In genomic region chr17:67252992-67253391, GRCm38 (mm10) we compare ENCODE assay signal across 24 mouse cellular contexts.
A peak's percentile ranks its signal among the peaks of the same experiment; 100 is the strongest.
DNase-seq lines count a peak whose midpoint lies in the region; ATAC-seq and TF ChIP-seq lines count a peak whose summit lies in the region.
"Had no signal": no experiment of that assay in that cellular context is flagged by ENCODE, and none has a peak within 500 bp of the region (broad histone marks: within the 10 kb centered on the region; RNA-seq: fewer than 3 reads in every experiment).

No protein-coding gene starts in this region.

- H3K4me1 ChIP-seq in heart, adult 2 months (ENCODE audit: control insufficient read depth, insufficient read depth, low read length): peaks cover 6% of the 10 kb centered on the region
- no peaks in the 10 kb centered on the region; the same call in 1 of the 2 replicates for H3K4me1 ChIP-seq in kidney, embryonic 16.5 days (ENCODE audit: insufficient read depth, low read length)
- H3K4me1 ChIP-seq: heart, embryonic 15.5 days had no signal

- peaks cover 19% of the 10 kb centered on the region for H3K79me2 ChIP-seq in heart, adult 2 months (replicated peaks; ENCODE audit: control insufficient read depth, insufficient read depth, low read length)

- 75% methylated on average over 6 of the region's 6 CpGs for WGBS in heart, adult 2 months
- WGBS in kidney, embryonic 16.5 days: 36% methylated on average over 6 of the region's 6 CpGs

- intact Hi-C loops in heart, adult 2 months (cut with DNase I): no loop called here
- intact Hi-C loops in left cerebral cortex, postnatal 25 days (cut with DNase I): no loop called here

- no peak for TF ChIP-seq EP300 in heart, adult 2 months (IDR thresholded peaks at IDR 0.05; ENCODE audit: insufficient read depth, low read depth, low read length)

- H3K27ac ChIP-seq in heart, adult 2 months: no peak overlapping the region
- no peak overlapping the region for H3K27ac ChIP-seq in kidney, embryonic 16.5 days (ENCODE audit: low read length)
- H3K27ac ChIP-seq: embryonic facial prominence, embryonic 10.5 days; forebrain, embryonic 13.5 days; gastrocnemius, adult 2 months; heart, embryonic 15.5 days; hindbrain, embryonic 13.5 days had no signal

- peak; percentile 74 for DNase-seq in heart, adult 11 months
- DNase-seq in heart, adult 2 months: no peak
- DNase-seq in kidney, postnatal 4 days: no peak
- DNase-seq in brain, embryonic 14.5 days (ENCODE audit: low read depth): peak; percentile 13
- DNase-seq in lung, postnatal 10 days: peak; percentile 16
- no peak for DNase-seq in left cerebral cortex, postnatal 25 days (ENCODE audit: low spot score in 2 of 2)
- DNase-seq in heart, adult 9 months (ENCODE audit: low spot score in 2 of 2): no peak
- DNase-seq: adrenal gland, adult 8-10 months; B cell, adult 2 months; cerebellum, adult 18-20 months; cerebellum, adult 9-11 months; cerebellum, postnatal 36 days; forebrain, postnatal 0 days; gastrocnemius, adult 2 months; gastrocnemius, postnatal 25 days; heart, postnatal 14 days had no signal

- peak; percentile 62; the same call in 1 of the 2 replicates for ATAC-seq in kidney, embryonic 16.5 days (ENCODE audit: low FRiP score, low TSS enrichment)
- ATAC-seq: CD4-positive, CD25-positive, alpha-beta regulatory T cell, adult 4 months; forebrain, embryonic 13.5 days; forebrain, postnatal 0 days had no signal

- peaks cover 4% of the 10 kb centered on the region for H3K36me3 ChIP-seq in heart, adult 2 months (ENCODE audit: control insufficient read depth, insufficient read depth, low read length)
- H3K36me3 ChIP-seq in kidney, embryonic 16.5 days (ENCODE audit: insufficient read depth, low read length): no peaks in the 10 kb centered on the region
- H3K36me3 ChIP-seq: embryonic facial prominence, embryonic 10.5 days; G1E; heart, embryonic 15.5 days; hindbrain, embryonic 13.5 days had no signal

- H3K9ac ChIP-seq in heart, adult 2 months (ENCODE audit: low read depth, low read length): no peak overlapping the region
- no peak overlapping the region for H3K9ac ChIP-seq in kidney, embryonic 16.5 days (replicated peaks; ENCODE audit: low read length)
- H3K9ac ChIP-seq: forebrain, embryonic 13.5 days; forebrain, postnatal 0 days; heart, embryonic 15.5 days; hindbrain, embryonic 13.5 days had no signal

- H3K9me3 ChIP-seq in kidney, embryonic 16.5 days (ENCODE audit: low read length): no peaks in the 10 kb centered on the region
- H3K9me3 ChIP-seq: embryonic facial prominence, embryonic 10.5 days; forebrain, embryonic 13.5 days; heart, embryonic 15.5 days; hindbrain, embryonic 13.5 days had no signal

- TF ChIP-seq CTCF in heart, adult 2 months (IDR thresholded peaks at IDR 0.05): no peak
- TF ChIP-seq CTCF in brain, embryonic 14.5 days (IDR thresholded peaks at IDR 0.05; ENCODE audit: borderline replicate concordance, extremely low read depth, insufficient read depth, insufficient read length): no peak

- TF ChIP-seq POLR2A in heart, adult 2 months (IDR thresholded peaks at IDR 0.05; ENCODE audit: insufficient read depth, low read depth, low read length): no peak
- TF ChIP-seq POLR2A in brain, embryonic 14.5 days (IDR thresholded peaks at IDR 0.05; ENCODE audit: borderline replicate concordance, extremely low read depth, insufficient read depth, insufficient read length, poor library complexity, severe bottlenecking): no peak

- no peaks in the 10 kb centered on the region for H3K27me3 ChIP-seq in heart, adult 2 months (ENCODE audit: control insufficient read depth, insufficient read depth, low read length)
- H3K27me3 ChIP-seq in kidney, embryonic 16.5 days (ENCODE audit: insufficient read depth, low read length): no peaks in the 10 kb centered on the region
- H3K27me3 ChIP-seq: forebrain, embryonic 13.5 days; heart, embryonic 15.5 days; hindbrain, embryonic 13.5 days had no signal

- H3K4me2 ChIP-seq in kidney, embryonic 16.5 days (replicated peaks; ENCODE audit: low read depth, low read length): no peak overlapping the region
- H3K4me2 ChIP-seq: forebrain, embryonic 13.5 days; heart, embryonic 11.5 days; heart, embryonic 15.5 days; hindbrain, embryonic 13.5 days had no signal

- H3K4me3 ChIP-seq in heart, adult 2 months: no peak overlapping the region
- H3K4me3 ChIP-seq in kidney, embryonic 16.5 days (ENCODE audit: low read length): no peak overlapping the region
- H3K4me3 ChIP-seq: embryonic facial prominence, embryonic 10.5 days; forebrain, embryonic 13.5 days; gastrocnemius, adult 2 months; heart, embryonic 15.5 days; hindbrain, embryonic 13.5 days had no signal

Comparison
In these comparisons a context has a peak if more than half of its experiments do, and no peak if none do; other contexts are left out.
1. DNase-seq: peak in heart, adult 11 months (single experiment), brain, embryonic 14.5 days (single experiment) and lung, postnatal 10 days (single experiment); none in heart, adult 2 months (0 of 2), kidney, postnatal 4 days (0 of 2), left cerebral cortex, postnatal 25 days (0 of 2) and heart, adult 9 months (0 of 2).